Mouse (Mus musculus): Measurements from ENCODE around the gene Sema4g. TPM values are rescaled to one million over a fixed set of nuclear protein-coding genes. Genes with fewer than 3 reads are reported as not detected.

Sema4g gene
- polyA plus RNA-seq, 1 experiment, result 11.2 TPM

DNA sequence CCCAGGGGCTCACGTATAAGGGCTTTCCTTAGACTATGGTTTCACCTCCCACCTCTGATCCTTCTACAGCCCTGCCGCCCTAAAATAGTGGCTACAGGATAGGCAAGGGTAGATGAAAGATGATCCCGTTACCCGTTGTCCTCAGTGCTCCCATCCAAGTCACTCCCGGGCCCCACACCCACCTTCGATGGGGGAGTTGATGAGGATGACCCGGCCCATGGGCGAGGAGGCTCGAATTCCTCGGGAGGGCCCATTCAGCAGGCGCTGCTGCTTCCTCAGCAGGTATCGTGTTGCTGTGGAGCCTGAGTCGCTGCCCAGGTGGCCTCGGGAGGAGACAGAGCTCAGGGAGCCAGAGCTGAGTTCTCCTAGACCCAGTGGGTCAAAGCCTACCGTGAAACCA lies 56.3 kb downstream of the Sema4g start:
- Histone ChIP-seq H3K27ac (ENCODE audit: control insufficient read depth, insufficient read depth, low read depth, low read length) (no peak overlapping the region), H3K27me3 (ENCODE audit: control insufficient read depth, insufficient read depth, low read length) (no peaks in the 10 kb centered on the region), H3K36me3 (ENCODE audit: control insufficient read depth, insufficient read depth, low read length) (no peaks in the 10 kb centered on the region), H3K4me3 (ENCODE audit: control insufficient read depth, low read depth, low read length) (no peak overlapping the region), H3K4me1 (ENCODE audit: control insufficient read depth, insufficient read depth, low read length) (peaks cover 27% of the 10 kb centered on the region)
- TF ChIP-seq POLR2A (IDR thresholded peaks at IDR 0.05; ENCODE audit: control insufficient read depth, low read depth, low read length) (no peak), CTCF (IDR thresholded peaks at IDR 0.05; ENCODE audit: control insufficient read depth, insufficient read depth, insufficient replicate concordance, low read depth, low read length) (no peak)

DNA sequence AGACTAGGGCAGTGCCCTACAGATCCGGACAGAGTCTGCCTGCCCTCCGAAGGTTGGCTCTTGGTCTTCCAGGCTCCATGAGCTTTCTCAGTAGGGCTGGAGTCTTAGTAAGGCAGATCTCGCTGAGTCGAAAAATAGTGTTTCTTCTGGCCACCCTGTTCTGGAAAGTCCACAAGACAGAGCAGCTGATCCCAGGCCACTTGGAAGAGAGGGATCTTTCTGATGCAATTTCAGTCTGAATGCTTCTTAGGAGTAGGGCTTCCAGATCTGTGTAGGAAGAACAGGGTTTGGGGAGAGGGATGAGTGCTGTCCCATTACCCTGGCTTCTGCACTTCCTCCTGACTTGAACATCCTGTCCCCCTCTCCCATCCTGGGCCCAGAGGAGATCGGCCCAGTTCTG lies 56.8 kb downstream of the Sema4g start, which contains the start of gene Pdzd7:
TSS of gene Pdzd7 (minus strand) at position 67 of the 400 bp plus-strand sequence.
- peak within 1 kb of the TSS; percentile 79 for H3K4me3 ChIP-seq (ENCODE audit: control insufficient read depth, low read depth, low read length)
- TF ChIP-seq POLR2A (IDR thresholded peaks at IDR 0.05; ENCODE audit: control insufficient read depth, low read depth, low read length) (no peak), CTCF (IDR thresholded peaks at IDR 0.05; ENCODE audit: control insufficient read depth, insufficient read depth, insufficient replicate concordance, low read depth, low read length) (no peak)
- no peaks in the 10 kb centered on the region for H3K36me3 ChIP-seq (ENCODE audit: control insufficient read depth, insufficient read depth, low read length)
- H3K27me3 ChIP-seq (ENCODE audit: control insufficient read depth, insufficient read depth, low read length), result no peaks in the 10 kb centered on the region
- peaks cover 24% of the 10 kb centered on the region for H3K4me1 ChIP-seq (ENCODE audit: control insufficient read depth, insufficient read depth, low read length)
- no peak within 1 kb of the TSS for H3K27ac ChIP-seq (ENCODE audit: control insufficient read depth, insufficient read depth, low read depth, low read length)

DNA sequence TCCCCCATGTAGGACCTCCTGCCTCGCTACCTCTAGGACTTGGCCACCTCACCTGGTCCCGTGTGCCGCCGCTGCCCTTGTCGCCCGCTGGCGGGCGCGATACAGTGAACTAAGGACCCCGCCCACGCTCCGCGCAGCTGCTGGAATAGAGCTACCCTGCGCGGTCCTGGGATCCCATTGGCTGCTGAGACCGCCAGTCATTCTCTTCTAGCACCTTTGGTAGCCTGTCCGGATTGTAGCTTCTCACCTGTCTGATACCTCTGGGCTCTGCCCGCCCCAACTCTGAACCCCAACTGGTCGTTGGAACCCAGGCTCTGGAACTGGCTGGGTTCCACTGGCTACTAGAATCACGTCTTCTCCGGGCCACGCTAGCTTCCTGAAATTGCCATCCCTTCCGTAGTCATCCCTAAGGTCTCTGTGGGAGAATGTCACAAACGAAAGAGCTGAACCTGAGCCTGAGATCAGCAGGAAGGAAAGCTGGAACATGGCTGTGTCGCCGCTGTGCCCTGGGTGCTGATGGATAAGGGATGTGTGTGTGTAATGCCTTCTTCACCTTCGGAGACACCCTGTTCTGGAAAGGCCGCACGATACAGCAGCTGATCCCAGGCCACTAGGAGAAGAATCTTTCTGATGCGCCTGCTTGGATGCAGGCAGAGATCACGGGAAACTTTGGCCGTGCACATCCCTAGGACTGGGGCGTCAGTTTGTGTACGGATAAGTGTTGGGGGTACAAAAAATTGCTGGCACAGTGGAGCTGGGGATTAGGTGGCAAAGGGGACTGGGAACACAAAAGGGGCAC lies 57.8 kb downstream of the Sema4g start:
- peak overlapping the region; percentile 79 for H3K4me3 ChIP-seq (ENCODE audit: control insufficient read depth, low read depth, low read length)
- no peaks in the 10 kb centered on the region for H3K36me3 ChIP-seq (ENCODE audit: control insufficient read depth, insufficient read depth, low read length)
- H3K27me3 ChIP-seq (ENCODE audit: control insufficient read depth, insufficient read depth, low read length), result no peaks in the 10 kb centered on the region
- TF ChIP-seq POLR2A (IDR thresholded peaks at IDR 0.05; ENCODE audit: control insufficient read depth, low read depth, low read length), result no peak
- 0 out of 2 replicates have a peak, but pooled peaks have one; percentile 13 for TF ChIP-seq CTCF (IDR thresholded peaks at IDR 0.05; ENCODE audit: control insufficient read depth, insufficient read depth, insufficient replicate concordance, low read depth, low read length)
- peak overlapping the region; percentile 32; the same call in 1 of the 2 replicates for H3K27ac ChIP-seq (ENCODE audit: control insufficient read depth, insufficient read depth, low read depth, low read length)
- H3K4me1 ChIP-seq (ENCODE audit: control insufficient read depth, insufficient read depth, low read length), result peaks cover 24% of the 10 kb centered on the region

DNA sequence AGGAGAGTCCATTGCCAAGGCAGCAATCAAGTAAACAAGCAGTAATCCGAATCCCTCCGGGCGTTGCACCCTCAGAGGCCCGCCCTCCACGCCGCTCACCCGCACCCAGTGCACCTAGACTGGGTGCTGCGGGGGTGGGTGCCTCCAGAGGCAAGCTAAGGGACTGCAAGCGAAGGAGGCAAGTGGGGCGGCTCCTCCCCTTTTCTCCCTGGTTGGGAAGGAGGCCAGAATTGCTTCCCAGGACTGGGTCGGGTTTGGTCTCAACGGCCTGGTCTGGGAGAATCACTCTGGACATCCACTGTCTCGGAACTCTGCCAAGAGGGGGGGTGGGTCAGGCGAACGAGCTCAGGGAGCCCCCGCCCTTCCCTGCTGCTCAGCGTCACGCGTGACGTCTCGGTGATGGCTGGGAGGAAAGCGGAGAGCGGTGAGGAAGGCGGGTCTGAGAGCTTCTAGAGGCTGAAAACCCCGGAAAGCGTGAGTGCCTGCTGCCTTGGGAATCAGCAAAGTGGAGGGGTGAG lies 58.6 kb downstream of the Sema4g start, which contains the start of gene Sfxn3:
TSS of gene Sfxn3 (plus strand) at position 87 of the 518 bp plus-strand sequence.
- peak within 1 kb of the TSS; percentile 73 for H3K27ac ChIP-seq (ENCODE audit: control insufficient read depth, insufficient read depth, low read depth, low read length)
- peaks cover 24% of the 10 kb centered on the region for H3K4me1 ChIP-seq (ENCODE audit: control insufficient read depth, insufficient read depth, low read length)
- H3K36me3 ChIP-seq (ENCODE audit: control insufficient read depth, insufficient read depth, low read length), result no peaks in the 10 kb centered on the region
- H3K27me3 ChIP-seq (ENCODE audit: control insufficient read depth, insufficient read depth, low read length), result no peaks in the 10 kb centered on the region
- H3K4me3 ChIP-seq (ENCODE audit: control insufficient read depth, low read depth, low read length), result peak within 1 kb of the TSS; percentile 79
- TF ChIP-seq CTCF (IDR thresholded peaks at IDR 0.05; ENCODE audit: control insufficient read depth, insufficient read depth, insufficient replicate concordance, low read depth, low read length), result peak; percentile 39; the same call in 1 of the 2 replicates
- TF ChIP-seq POLR2A (IDR thresholded peaks at IDR 0.05; ENCODE audit: control insufficient read depth, low read depth, low read length), result peak; percentile 51; the same call in 1 of the 2 replicates

DNA sequence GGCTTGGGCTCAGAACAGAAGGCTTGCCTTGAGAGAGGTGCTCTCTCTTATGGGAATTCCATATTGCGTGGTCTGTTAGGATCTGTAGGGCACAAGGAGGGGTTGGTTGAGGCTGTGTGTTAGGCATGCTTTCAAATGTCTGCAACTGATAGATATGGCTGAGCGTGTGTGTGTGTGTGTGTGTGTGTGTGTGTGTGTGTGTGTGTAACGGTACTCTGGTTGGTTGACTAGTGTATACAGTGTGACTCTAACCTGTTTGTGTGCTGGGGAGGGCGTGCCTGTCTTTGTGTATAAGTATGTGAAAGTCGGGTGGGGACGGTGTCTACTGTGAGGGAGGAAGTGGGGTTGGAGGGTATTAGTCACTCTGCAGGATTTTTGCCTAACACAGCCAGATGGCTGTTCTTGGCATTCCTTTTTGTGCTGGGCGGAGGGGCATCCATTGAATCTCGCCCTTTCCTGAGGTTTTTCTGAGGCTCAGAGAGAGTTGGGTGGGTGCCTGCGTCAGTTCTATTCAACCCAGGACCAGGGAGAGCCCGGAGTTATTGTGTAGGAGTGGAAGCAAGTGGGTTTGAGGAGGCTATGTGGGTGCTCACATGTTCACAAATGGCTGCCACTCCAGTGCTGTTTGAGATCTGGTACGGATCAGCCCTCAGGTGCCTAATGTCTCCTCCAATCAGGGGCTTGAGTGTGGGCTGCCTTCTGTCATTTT lies 59.2 kb downstream of the Sema4g start:
- H3K27ac ChIP-seq (ENCODE audit: control insufficient read depth, insufficient read depth, low read depth, low read length), result peak overlapping the region; percentile 73

DNA sequence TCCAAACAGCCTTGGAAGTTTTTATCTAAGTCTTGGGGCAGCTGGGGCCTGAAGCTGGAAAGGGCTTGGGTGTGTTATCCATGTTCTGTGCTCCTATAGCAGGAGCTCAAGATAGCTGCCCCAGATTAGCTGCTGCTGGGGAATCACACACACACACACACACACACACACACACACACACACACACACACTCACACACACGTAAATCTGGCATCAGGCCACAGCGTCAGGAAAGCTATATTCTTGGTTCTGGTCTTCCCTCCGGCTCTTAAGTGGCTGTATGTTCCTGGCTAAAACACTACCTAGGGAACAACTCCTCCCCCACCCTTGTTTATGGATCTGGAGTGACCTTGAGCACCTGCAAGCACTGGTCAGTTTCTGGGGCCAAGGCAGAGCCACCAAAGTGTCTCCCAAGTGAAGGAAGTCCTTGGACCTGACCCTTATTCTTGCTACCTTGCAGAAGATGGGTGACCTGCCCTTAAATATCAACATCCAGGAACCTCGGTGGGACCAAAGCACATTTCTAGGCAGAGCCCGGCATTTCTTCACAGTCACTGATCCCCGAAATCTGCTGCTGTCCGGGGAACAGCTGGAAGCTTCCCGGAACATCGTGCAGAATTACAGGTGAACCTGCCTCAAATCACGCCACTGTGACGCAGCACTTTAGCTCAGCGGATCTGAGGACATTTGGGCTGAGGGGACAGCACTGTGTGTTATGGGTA lies 59.9 kb downstream of the Sema4g start:
- peak overlapping the region; percentile 73 for H3K27ac ChIP-seq (ENCODE audit: control insufficient read depth, insufficient read depth, low read depth, low read length)
- peaks cover 24% of the 10 kb centered on the region for H3K4me1 ChIP-seq (ENCODE audit: control insufficient read depth, insufficient read depth, low read length)
- no peaks in the 10 kb centered on the region for H3K36me3 ChIP-seq (ENCODE audit: control insufficient read depth, insufficient read depth, low read length)
- no peak overlapping the region; the same call in 1 of the 2 replicates for H3K4me3 ChIP-seq (ENCODE audit: control insufficient read depth, low read depth, low read length)
- H3K27me3 ChIP-seq (ENCODE audit: control insufficient read depth, insufficient read depth, low read length), result no peaks in the 10 kb centered on the region
- TF ChIP-seq CTCF (IDR thresholded peaks at IDR 0.05; ENCODE audit: control insufficient read depth, insufficient read depth, insufficient replicate concordance, low read depth, low read length), result no peak
- TF ChIP-seq POLR2A (IDR thresholded peaks at IDR 0.05; ENCODE audit: control insufficient read depth, low read depth, low read length), result no peak

More for the DNA sequence above, 59.2 kb downstream of the Sema4g start:
- H3K4me1 ChIP-seq (ENCODE audit: control insufficient read depth, insufficient read depth, low read length), result peaks cover 24% of the 10 kb centered on the region
- H3K4me3 ChIP-seq (ENCODE audit: control insufficient read depth, low read depth, low read length), result peak overlapping the region; percentile 79
- no peaks in the 10 kb centered on the region for H3K36me3 ChIP-seq (ENCODE audit: control insufficient read depth, insufficient read depth, low read length)
- no peak for TF ChIP-seq POLR2A (IDR thresholded peaks at IDR 0.05; ENCODE audit: control insufficient read depth, low read depth, low read length)
- TF ChIP-seq CTCF (IDR thresholded peaks at IDR 0.05; ENCODE audit: control insufficient read depth, insufficient read depth, insufficient replicate concordance, low read depth, low read length), result no peak
- no peaks in the 10 kb centered on the region for H3K27me3 ChIP-seq (ENCODE audit: control insufficient read depth, insufficient read depth, low read length)
